Mouse (Mus musculus): ENCODE data around the gene Tex14. TPM values are rescaled to one million over a fixed set of nuclear protein-coding genes. Genes with fewer than 3 reads are reported as not detected.
A peak's percentile ranks its signal among the peaks of the same experiment; 100 is the strongest.

Gene Tex14
- polyA plus RNA-seq, 1 experiment from 2014 or later, result 0.24 TPM

DNA sequence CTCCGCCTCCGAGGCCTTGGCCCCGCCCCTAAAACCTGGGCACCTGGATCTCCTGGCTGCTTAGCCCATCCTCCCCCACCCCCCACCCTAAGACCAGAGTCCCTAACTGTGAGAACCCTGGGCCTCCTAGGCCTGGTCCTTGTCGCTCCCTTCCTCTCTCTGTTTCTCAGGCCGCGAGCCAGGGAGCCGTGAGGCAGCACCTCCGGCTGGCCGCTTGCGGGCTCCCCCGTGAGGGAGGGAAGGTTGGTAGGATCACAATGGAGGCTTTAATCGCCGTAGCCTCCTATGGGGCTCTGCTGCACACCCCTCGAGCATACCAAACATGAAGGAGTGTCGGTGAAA lies 187.5 kb downstream of the Tex14 start:
- Histone ChIP-seq H3K4me1 (ENCODE audit: control insufficient read depth, insufficient read depth, low read length) (peaks cover 21% of the 10 kb centered on the region), H3K27me3 (replicated peaks; ENCODE audit: control insufficient read depth, insufficient read depth, low read length) (no peaks in the 10 kb centered on the region), H3K27ac (ENCODE audit: low read depth, low read length) (peak overlapping the region; percentile 93), H3K4me3 (ENCODE audit: low read depth, low read length) (peak overlapping the region; percentile 78), H3K9ac (ENCODE audit: low read length) (peak overlapping the region; percentile 78), H3K36me3 (ENCODE audit: control insufficient read depth, insufficient read depth, low read length) (peaks cover 7% of the 10 kb centered on the region), H3K4me2 (ENCODE audit: low read length) (peak overlapping the region; percentile 79), H3K9me3 (replicated peaks; ENCODE audit: control insufficient read depth, low read length) (no peaks in the 10 kb centered on the region)
- under 1% methylated on average over 15 of the region's 15 CpGs for WGBS
- DNase-seq (ENCODE audit: low spot score) (no peak), ATAC-seq (no peak)

DNA sequence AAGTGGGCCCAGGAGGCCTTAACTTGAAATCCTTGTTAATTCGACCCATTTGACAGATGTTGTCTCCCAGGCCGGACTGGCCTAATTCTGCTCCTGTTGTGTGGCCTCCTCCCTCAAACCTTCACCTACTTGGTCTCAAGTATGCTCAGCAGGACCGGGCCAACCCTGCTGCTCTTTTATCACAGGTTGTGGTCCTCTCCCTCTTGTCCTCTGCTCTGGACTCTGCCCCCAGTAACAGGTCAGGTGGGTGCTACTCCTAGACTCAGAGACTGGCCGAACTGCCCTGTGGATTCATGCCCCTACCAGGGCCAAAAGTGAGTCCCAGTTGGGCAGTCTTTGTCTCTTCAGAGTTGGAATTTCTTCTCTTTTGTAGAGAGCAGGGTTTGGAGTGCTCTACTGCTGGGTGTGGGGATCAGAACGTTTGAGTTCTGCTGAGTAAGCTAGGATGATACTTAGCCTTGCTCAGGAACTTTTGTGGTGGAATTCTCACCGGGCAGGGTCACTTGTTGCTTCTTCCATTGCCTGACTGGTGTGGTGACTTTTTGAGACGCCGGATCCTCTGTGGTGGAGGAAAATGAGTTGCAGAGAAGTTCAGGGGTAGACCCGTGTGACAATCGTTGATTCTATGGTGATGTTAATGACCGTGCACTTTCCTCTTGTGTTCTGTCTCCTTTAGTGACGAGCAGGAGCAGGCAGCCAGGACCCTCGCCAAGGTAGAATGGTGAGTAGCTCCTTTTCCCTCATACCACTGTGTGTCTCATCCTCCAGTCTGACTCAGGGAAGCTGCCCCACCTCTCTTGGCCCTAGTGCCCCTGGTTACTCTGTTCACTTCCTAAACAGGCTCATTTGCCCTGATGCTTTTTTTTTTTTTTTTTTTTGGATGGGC lies 188.1 kb downstream of the Tex14 start:
- Histone ChIP-seq H3K9ac (ENCODE audit: low read length) (peak overlapping the region; percentile 78), H3K27ac (ENCODE audit: low read depth, low read length) (peak overlapping the region; percentile 93; the same call in 1 of the 2 replicates), H3K9me3 (replicated peaks; ENCODE audit: control insufficient read depth, low read length) (no peaks in the 10 kb centered on the region), H3K36me3 (ENCODE audit: control insufficient read depth, insufficient read depth, low read length) (peaks cover 13% of the 10 kb centered on the region), H3K4me1 (ENCODE audit: control insufficient read depth, insufficient read depth, low read length) (peaks cover 21% of the 10 kb centered on the region), H3K27me3 (replicated peaks; ENCODE audit: control insufficient read depth, insufficient read depth, low read length) (no peaks in the 10 kb centered on the region), H3K4me3 (ENCODE audit: low read depth, low read length) (peak overlapping the region; percentile 78), H3K4me2 (ENCODE audit: low read length) (peak overlapping the region; percentile 79)
- WGBS, result 38% methylated on average over 13 of the region's 13 CpGs
- DNase-seq (ENCODE audit: low spot score) (no peak), ATAC-seq (no peak)

DNA sequence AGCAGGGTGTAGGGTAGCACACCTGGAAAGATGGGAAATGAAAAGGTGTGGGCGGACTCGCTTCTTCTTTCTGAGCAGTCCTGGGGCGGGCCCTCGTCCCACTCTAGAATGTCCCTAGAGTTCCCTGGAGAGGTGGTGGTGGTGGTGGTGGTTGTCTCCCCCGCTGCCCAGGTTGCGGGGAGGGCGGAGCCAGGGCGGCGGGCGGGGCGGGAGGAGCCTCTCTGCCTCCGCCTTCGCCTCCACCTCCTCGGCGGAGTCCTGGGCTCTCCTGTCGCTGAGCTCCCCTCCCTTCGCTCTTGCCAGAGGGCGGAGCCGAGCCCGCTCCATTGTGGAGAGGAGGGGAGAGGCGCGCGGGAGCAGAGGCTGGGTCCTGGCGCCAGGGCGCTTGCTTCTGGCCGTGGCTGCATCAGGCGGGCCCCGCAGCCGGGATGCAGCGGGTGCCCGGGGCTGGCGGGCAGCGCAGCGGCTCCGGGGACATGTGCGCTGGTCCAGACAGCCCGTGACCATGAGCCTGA lies 190.5 kb downstream of the Tex14 start:
- ATAC-seq, result peak; percentile 60
- DNase-seq (ENCODE audit: low spot score), result peak; percentile 95
- H3K36me3 ChIP-seq (ENCODE audit: control insufficient read depth, insufficient read depth, low read length), result peaks cover 37% of the 10 kb centered on the region
- H3K9me3 ChIP-seq (replicated peaks; ENCODE audit: control insufficient read depth, low read length), result no peaks in the 10 kb centered on the region
- 2% methylated on average over 21 of the region's 37 CpGs for WGBS
- H3K4me1 ChIP-seq (ENCODE audit: control insufficient read depth, insufficient read depth, low read length), result peaks cover 21% of the 10 kb centered on the region
- H3K27me3 ChIP-seq (replicated peaks; ENCODE audit: control insufficient read depth, insufficient read depth, low read length), result no peaks in the 10 kb centered on the region
- peak overlapping the region; percentile 97 for H3K9ac ChIP-seq (ENCODE audit: low read length)
- H3K4me2 ChIP-seq (ENCODE audit: low read length), result peak overlapping the region; percentile 85
- peak overlapping the region; percentile 89 for H3K4me3 ChIP-seq (ENCODE audit: low read depth, low read length)
- H3K27ac ChIP-seq (ENCODE audit: low read depth, low read length), result peak overlapping the region; percentile 86

DNA sequence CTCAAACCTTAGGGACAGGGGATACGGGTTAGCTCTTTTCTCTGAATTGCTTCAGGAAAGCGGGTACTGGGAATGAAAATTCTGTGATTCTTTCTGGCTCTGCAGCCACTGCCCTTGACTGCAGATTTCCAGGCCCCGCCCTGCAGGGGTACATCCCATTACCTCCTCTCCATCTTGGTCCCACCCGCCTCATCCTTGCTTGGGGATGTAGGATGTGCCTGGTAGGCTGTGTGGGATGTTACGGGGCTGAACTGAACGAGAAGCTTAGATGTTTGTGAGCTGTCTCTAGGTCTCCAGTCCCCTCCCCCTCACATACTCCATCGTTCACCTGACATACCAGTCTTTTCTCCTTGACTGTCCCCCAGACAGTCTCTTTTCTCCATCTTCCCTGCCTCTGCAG lies 191.1 kb downstream of the Tex14 start:
- WGBS, result 4% methylated on average over 7 of the region's 7 CpGs
- Histone ChIP-seq H3K4me2 (ENCODE audit: low read length) (peak overlapping the region; percentile 85), H3K9me3 (replicated peaks; ENCODE audit: control insufficient read depth, low read length) (no peaks in the 10 kb centered on the region), H3K27me3 (replicated peaks; ENCODE audit: control insufficient read depth, insufficient read depth, low read length) (no peaks in the 10 kb centered on the region), H3K4me3 (ENCODE audit: low read depth, low read length) (peak overlapping the region; percentile 89), H3K9ac (ENCODE audit: low read length) (peak overlapping the region; percentile 97), H3K4me1 (ENCODE audit: control insufficient read depth, insufficient read depth, low read length) (peaks cover 16% of the 10 kb centered on the region), H3K27ac (ENCODE audit: low read depth, low read length) (peak overlapping the region; percentile 86), H3K36me3 (ENCODE audit: control insufficient read depth, insufficient read depth, low read length) (peaks cover 43% of the 10 kb centered on the region)
- DNase-seq (ENCODE audit: low spot score) (peak; percentile 48), ATAC-seq (no peak)

DNA sequence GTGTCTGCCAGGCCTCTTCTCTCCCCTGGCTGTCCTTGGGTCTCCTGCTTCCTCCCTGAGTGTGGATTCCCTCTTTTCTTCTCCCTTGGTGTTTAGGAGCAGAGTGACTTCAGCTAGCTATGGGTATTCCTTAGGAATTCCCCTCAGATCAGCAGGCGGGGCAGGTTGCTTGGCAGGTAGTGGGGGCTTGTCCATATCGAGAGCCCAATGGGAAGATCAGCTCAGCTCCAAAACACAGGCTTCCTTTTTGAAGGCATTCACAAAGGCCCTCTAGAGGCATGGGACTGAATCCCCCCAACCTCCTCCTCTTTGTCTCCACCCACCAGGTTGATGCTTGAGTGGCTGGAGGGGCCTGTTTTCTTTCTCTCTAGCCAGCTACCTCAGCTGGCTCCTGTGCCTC lies 191.6 kb downstream of the Tex14 start:
- WGBS, result 8% methylated on average over 2 of the region's 2 CpGs
- no peaks in the 10 kb centered on the region for H3K9me3 ChIP-seq (replicated peaks; ENCODE audit: control insufficient read depth, low read length)
- no peaks in the 10 kb centered on the region for H3K27me3 ChIP-seq (replicated peaks; ENCODE audit: control insufficient read depth, insufficient read depth, low read length)
- H3K4me2 ChIP-seq (ENCODE audit: low read length), result peak overlapping the region; percentile 85
- H3K4me3 ChIP-seq (ENCODE audit: low read depth, low read length), result peak overlapping the region; percentile 89
- DNase-seq (ENCODE audit: low spot score) (peak; percentile 70), ATAC-seq (no peak)
- peak overlapping the region; percentile 97 for H3K9ac ChIP-seq (ENCODE audit: low read length)
- peaks cover 16% of the 10 kb centered on the region for H3K4me1 ChIP-seq (ENCODE audit: control insufficient read depth, insufficient read depth, low read length)
- H3K27ac ChIP-seq (ENCODE audit: low read depth, low read length), result peak overlapping the region; percentile 86; the same call in 1 of the 2 replicates
- peaks cover 48% of the 10 kb centered on the region for H3K36me3 ChIP-seq (ENCODE audit: control insufficient read depth, insufficient read depth, low read length)

DNA sequence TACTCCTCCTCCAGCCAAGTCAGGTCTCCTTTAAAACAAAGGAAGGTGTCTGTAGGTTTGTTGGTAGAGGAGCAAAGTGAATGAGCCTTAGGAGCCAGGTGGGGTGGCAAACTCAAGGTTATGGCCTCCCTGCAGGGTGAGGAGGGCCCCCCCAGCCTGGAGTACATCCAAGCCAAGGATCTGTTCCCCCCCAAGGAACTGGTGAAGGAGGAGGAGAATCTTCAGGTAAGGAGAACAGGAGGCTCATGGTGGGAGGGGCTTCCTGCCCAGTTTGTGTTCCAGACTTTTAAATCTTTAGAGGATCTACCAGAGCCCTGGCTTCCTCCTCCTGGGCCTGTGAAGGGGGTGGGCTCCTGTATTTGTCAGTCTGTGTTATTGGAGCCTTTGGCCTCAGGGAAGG lies 192.2 kb downstream of the Tex14 start:
- Histone ChIP-seq H3K27me3 (replicated peaks; ENCODE audit: control insufficient read depth, insufficient read depth, low read length) (no peaks in the 10 kb centered on the region), H3K36me3 (ENCODE audit: control insufficient read depth, insufficient read depth, low read length) (peaks cover 54% of the 10 kb centered on the region), H3K27ac (ENCODE audit: low read depth, low read length) (peak overlapping the region; percentile 86; the same call in 1 of the 2 replicates), H3K4me1 (ENCODE audit: control insufficient read depth, insufficient read depth, low read length) (peaks cover 16% of the 10 kb centered on the region), H3K4me2 (ENCODE audit: low read length) (peak overlapping the region; percentile 85), H3K9me3 (replicated peaks; ENCODE audit: control insufficient read depth, low read length) (no peaks in the 10 kb centered on the region), H3K9ac (ENCODE audit: low read length) (peak overlapping the region; percentile 97), H3K4me3 (ENCODE audit: low read depth, low read length) (peak overlapping the region; percentile 89)
- ATAC-seq (no peak), DNase-seq (ENCODE audit: low spot score) (no peak)

DNA sequence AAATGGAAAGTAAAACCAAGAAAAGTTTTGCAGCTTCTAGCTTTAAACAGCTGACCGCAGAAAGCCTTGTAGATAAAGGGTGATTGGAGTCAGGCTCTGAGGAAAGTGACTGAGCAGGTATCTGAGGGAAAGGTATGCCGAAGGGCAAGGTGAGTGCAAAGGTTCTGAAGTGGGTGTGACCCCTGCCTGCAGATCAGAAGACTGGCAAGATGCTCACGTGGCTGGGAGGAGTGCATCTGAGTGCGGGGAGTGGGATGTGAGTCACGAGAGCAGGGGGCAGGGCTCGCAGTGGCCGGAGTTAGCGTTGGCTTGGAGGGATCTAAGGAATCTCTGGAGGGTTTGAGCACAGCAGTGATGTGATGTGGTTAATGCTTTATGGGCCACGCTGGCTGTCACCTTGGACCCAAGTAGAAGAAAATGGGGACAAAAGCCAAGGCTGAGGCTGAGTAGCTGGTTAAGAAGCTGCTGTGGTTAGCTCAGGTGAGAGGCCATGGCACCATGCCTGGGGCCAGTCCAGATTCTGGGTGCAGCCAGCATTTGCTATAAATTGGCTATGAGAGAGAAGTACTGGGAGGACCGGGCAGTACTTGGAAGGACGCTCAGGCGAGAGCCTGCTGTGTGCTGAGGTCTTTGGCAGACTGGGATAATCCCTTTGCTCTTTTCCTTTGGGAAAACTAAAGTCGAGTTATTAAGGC lies 194.7 kb downstream of the Tex14 start:
- Histone ChIP-seq H3K9me3 (replicated peaks; ENCODE audit: control insufficient read depth, low read length) (no peaks in the 10 kb centered on the region), H3K4me2 (ENCODE audit: low read length) (no peak overlapping the region), H3K4me3 (ENCODE audit: low read depth, low read length) (no peak overlapping the region), H3K36me3 (ENCODE audit: control insufficient read depth, insufficient read depth, low read length) (peaks cover 76% of the 10 kb centered on the region), H3K27me3 (replicated peaks; ENCODE audit: control insufficient read depth, insufficient read depth, low read length) (no peaks in the 10 kb centered on the region), H3K27ac (ENCODE audit: low read depth, low read length) (no peak overlapping the region), H3K9ac (ENCODE audit: low read length) (no peak overlapping the region), H3K4me1 (ENCODE audit: control insufficient read depth, insufficient read depth, low read length) (peaks cover 5% of the 10 kb centered on the region)
- no peak for DNase-seq (ENCODE audit: low spot score)
- no peak for ATAC-seq
- WGBS, result 92% methylated on average over 13 of the region's 13 CpGs

DNA sequence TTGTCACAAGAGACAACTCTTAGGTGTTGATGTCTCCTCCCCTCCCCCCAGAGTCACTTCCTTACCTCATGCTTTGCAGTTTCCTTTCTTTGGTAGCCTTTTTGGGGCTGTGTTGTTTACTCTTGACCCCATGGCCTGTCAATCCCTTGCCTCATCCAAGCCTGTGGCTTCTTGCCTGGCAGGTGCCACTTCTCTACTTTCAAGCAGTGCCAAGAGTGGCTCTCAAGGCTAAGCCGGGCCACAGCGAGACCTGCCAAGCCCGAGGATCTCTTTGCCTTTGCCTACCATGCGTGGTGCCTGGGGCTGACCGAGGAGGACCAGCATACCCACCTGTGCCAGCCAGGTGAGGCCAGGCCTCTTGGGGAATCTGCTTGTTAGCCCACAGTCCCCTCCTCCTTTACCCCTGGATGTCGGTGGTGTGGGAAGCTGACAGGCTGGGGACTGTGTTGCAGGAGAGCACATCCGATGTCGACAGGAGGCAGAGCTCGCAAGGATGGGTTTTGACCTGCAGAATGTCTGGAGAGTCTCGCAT lies 195.5 kb downstream of the Tex14 start:
- Histone ChIP-seq H3K4me3 (ENCODE audit: low read depth, low read length) (no peak overlapping the region), H3K9ac (ENCODE audit: low read length) (no peak overlapping the region), H3K27ac (ENCODE audit: low read depth, low read length) (no peak overlapping the region), H3K36me3 (ENCODE audit: control insufficient read depth, insufficient read depth, low read length) (peaks cover 84% of the 10 kb centered on the region), H3K4me1 (ENCODE audit: control insufficient read depth, insufficient read depth, low read length) (peaks cover 5% of the 10 kb centered on the region), H3K27me3 (replicated peaks; ENCODE audit: control insufficient read depth, insufficient read depth, low read length) (no peaks in the 10 kb centered on the region), H3K4me2 (ENCODE audit: low read length) (no peak overlapping the region), H3K9me3 (replicated peaks; ENCODE audit: control insufficient read depth, low read length) (no peaks in the 10 kb centered on the region)
- ATAC-seq (no peak), DNase-seq (ENCODE audit: low spot score) (no peak)
- 97% methylated on average over 10 of the region's 10 CpGs for WGBS

Data from forebrain, embryonic 14.5 days (tissue).